Mouse (Mus musculus) c-Kit-positive CD71-negative TER-119-negative erythroid progenitor cells, embryonic 14.5 days (primary cell): ENCODE results near the gene Psmb7.

Source experiments
- DNase-seq: peaks from one replicate; pipeline ENCODE4 v3.0.0-alpha.2; 2013; ENCODE audit warnings: low read depth

Psmb7 gene

DNA sequence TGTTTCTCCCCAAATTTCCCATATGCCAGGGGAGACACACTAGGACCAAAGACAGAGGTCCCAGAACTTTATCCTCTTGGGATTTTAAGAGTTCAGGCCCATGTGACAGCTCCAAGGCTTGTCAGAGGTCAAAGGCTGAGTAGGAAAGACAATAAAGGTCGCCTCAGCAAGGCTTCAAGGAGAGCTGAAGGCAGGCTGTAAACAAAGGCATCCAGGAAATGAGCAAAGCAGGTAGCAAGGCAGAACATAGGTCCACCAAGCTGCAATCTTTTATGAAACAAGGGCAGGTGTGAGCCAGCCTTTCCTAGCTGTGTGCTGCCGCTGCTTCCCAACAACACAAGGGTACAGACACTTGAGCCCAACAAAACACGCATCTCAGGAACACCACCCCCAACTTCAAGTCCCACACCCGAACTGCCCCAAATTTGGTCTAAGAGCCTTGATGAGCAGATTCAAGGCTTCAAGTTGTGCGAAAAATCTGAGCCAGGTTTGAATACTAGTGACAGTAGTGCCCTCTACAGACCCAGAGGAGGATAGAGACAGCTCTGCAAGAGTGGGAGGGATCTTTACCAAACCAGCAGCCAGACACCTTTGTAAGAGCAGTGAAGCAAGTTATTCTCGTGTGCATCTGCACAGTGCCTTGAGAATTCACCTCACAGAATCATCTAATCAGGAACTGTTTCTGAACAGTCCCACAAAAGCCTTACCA lies 52.0 kb downstream of the Psmb7 start:
- DNase-seq, result peak; percentile 13

DNA sequence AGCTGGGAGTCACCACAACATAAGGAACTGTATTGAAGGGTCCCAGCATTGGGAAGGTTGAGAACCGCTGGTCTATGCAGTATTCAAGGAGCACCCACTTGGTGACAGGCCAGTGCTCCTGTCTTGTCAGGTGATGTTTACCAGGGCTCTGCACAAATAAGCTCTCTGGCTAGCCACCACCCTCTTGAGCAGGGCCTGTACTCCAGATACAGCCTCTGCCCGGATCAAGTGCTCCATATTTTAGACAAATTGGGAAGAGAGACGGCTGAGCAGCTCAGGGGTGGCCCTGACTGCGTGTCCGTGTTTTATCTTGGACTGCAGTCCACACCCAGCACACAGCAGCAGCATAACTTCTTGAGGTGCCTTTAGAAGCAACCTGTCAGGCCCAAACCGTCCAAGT lies 57.2 kb downstream of the Psmb7 start:
- no peak for DNase-seq

DNA sequence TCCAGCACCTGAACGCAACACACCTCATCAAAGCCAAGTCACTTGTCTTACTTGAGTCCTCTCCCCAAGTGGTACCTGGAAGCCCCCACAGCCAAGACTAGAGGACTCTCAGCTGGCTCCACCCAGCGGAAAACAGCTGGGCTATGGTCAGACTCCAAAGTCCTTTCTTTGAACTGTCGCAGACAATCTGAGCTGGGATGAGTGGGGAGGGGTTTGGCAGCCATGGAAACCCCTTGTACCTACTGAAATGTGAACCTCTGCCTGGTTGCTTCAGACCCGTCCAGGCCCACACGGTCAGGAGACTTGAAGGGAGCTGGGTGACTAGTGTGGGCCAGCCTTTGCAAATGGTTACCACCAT lies 58.5 kb downstream of the Psmb7 start:
- no peak for DNase-seq

DNA sequence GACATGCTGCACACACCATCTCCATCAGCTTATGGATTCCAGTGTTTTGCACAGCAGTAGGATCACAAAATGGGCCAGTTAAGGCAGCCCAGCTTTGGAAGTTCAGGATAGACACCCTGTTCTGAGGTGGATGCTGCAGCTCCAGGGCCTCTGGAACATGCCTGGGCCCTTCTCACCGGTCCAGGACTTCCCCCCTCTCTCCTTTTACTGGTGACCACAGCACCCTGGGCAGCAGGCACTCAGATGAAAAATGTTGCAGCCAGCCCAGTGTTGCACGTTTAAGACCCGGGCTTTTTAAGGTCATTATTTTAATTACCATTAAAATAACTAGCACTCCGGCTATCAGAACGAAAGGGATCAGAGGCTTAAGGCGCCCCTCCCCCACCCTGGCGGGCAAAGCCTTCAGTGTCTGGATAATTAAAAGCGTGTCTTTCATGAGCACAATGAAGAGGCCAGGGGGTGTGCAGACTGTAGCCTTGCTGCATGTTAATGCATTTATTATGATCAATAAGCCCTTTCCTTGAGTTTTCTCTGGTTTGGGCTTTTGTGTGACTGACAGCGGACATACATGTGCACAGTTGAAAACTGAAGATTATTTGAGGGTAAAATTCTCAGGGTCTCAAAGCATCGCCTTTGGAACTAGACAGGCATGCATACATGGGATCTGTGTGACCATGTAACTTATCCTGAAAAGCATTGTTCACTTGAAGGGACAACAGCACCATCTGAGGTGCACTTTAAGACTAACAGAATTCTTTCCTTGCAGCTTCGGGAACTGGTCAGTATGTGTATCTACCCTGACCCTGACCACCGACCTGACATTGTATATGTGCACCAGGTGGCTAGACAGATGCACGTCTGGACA lies 59.1 kb downstream of the Psmb7 start:
- DNase-seq, result no peak

DNA sequence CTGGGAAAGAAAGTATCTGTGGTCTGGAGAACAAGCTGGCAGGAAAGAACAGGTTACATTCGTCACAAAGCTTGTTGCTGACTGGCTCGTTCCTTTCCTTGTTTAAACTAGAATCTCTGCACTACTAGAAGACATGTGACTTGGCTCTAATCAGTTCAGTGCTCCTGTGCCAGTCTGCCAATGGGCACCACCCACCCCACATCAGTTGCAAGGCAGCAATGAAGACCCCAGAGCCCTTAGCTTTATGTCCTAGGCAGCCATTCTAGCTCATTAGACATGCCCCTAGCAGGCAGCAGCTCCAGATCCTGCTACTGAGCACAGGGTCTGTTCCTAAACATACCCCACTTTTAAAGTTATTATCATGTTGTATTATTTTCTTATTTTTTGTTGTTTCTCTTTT lies 59.9 kb downstream of the Psmb7 start:
- no peak for DNase-seq

DNA sequence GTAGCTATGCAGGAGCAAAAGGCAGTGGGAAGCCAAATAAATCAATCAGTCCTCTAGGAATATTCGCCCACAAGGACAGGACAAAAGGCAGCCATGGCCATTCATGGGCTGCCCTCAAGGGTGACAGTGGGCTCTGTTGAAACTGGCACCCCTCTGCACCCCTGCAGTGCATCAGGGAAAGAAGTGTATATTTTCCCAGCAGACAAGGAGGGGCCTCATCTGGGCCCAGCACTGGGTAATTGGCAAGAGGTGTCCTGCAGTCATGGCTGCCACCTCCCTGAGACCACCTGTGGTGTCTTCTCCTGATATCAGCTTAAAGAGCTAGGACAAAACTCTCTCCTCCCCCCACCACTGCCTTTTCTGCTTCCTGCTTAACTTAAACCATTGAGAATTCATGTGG lies 64.4 kb downstream of the Psmb7 start:
- DNase-seq, result no peak

DNA sequence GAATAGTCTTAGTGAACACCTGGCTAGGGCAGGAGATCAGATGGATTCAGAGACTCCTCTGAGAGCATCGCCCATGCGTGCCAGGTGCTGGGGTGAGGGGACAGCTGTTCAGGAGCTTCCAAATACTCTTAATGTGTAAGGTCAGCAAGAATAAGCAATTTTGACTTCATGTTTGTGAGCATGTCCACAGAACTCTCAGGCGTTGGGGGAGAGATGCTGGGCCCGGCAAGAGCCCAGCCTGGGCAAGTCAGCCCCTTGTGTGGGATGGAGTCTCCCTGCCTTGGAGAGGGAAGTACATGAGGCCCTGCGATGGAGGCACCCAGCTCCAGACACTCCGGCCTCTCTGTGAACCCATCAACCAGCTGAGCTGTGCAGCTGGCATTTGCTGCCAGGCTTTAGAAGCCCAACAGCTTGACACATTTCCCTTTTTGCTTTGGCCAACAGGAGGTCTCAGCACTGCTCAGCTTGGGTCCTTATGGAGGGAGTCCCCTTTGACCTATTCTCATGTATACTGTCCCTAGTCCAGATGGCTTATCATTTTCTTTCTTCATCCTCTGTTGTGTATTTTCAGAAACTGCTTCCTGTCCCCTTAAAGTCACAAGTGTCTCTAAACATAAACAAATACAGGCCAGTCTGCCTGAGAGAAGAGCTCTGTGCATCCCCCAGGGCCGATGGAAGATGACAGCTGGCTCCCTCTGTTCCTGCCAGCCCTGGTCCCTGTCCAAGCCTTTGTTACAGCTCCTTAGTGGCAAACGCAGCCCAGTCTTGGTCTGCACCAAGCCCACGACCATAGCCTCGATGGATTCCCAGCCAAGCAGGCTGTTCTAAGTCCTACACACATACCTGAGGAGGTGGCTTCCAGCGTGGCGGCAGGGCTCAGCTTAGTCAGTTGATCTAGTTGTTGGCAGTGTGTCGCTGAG lies 65.0 kb downstream of the Psmb7 start:
- no peak for DNase-seq

DNA sequence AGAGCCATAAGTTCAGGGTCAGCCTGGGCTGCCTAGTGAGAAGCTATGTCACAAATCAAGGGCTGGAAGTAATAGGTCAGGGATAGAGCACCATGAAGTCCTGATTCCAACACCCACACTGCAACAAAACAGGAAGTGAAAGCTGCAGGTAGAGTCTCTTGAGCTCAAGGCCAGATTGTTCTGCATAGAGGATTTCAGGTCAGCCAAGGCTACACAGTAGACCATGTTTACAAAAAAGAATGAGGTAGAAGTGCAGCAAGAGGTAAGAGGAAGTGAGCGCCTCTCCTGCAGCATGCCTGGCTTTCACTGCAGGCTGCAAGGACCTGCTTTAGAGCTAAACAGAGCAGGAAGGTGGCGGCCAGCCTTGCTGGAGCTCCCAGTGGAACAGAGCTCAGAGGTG lies 69.2 kb downstream of the Psmb7 start:
- DNase-seq, result no peak

DNA sequence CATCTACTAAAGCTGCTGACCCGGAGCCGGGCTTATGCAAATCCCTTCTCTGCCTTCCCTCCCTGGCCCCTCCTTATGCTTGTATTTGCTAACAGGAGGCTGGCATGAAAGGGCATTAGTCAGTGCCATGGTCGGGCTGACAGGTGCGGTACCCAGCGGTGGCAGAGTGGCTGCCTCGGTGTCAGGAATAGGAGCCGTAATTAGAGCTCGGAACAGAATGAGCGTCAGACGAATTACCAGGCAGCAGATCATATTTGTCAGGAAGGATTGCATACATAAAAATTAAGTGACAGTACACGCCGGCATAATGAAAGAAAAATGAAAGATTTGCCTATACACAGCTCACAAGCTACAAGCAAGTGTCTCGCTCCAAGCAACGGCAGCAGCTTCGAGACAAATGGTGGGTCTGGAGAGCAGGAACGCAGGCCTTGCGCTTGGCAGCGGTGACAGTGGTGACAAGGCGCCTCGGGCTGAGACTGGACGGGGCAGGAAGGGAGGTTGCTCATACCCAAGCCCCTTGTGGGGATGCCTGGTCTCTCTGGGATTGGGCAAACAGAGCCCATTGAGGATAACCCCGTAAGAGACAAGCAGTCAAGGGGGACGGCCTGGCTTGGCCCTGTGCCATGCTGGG lies 71.8 kb downstream of the Psmb7 start:
- no peak for DNase-seq

DNA sequence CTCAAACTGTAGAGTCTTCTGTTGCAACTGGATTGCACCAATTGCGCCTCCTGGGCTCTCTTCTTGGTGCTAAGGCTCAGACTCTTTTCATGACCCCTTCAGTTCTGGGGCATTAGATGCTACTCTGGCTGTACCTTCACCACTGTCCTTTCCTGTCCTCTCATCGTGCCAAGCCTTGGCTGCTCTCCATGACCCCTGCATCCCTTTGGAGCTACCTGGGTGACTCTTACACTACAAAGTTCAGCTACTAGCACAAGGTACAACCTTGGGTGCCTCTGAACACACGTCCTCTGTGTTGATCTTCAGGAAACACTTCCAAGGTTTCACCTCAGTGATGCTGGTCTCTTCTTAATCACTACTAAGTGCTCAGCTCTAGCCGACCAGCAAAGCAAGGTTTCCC lies 81.3 kb downstream of the Psmb7 start:
- DNase-seq, result no peak

DNA sequence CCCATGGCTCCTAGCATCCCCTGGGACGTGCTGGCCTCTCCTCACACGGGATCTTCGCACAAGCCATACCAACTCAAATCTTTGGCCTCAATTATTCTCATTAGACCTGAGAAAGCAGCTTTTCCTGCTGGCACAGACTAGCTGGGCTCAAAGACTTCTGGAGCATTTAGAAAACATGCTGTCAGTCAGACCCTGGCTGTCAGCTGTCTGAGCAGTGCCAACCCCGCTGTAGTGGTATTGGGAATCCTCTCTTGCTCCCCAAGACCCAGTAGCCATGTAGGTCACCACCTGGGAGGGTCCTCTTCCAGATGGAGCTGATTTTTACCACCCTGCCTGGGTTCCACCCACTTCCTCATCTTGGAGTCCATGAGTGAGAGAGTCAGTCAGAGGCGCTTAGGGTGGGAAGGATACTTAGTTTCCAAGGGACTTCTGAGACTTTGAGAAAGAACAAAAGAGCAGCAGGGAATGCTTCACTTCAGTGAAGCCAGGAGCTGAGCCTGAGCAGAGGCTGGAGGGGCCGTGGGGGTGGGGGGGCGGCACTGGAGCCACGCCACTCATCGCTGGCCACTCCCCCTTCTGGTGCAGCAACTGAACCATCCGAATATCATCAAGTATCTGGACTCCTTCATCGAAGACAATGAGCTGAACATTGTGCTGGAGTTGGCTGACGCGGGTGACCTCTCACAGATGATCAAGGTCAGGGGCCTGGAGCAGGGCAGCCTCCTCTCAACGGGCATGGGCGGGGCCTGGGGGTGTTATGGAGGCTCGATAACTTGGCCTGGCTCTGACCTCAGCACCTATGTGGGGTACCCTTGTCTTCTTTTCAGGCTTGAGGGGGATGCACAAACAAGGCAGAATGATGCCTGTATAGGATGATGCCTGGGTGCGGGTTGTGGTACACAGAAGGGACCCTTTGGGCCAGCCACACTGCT lies 83.3 kb downstream of the Psmb7 start:
- no peak for DNase-seq

DNA sequence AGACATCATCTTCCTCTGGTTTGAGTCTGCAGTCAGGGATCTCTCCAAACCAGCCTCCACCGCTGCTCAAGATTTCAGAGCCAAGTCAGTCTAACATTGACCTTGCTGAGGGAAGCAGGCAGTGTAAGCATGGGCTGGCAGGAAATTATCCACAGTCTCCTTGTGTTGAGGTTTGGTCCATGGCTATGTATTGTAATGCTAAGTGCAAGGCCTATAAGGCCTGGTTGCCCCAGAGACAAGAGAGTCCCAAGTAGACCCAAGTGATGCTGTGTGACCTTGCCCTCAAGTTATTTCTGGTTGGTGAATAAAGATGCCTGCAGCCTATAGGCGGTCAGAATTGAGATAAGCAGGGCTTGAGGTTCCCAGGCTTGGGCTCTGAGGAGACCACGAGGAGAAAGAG lies 87.2 kb downstream of the Psmb7 start:
- DNase-seq, result no peak

DNA sequence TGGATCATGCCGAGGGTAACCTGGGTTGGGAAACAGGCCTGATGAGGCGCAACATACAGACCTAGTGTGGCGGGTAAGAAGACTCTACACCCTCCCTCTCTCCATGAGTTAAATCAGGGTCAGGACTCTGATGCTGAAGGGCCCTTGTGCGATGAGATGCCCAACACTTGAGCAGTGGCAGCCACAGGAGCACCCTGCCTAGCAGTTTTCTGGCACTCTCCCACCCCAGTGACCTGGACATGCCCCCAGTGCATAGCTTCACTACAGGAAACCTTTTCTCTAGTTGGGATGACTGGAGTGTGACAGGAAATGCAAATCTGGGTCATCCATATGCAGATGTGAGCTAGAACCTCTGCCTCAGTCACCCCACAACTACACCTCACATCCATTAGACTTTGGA lies 88.2 kb downstream of the Psmb7 start:
- no peak for DNase-seq

DNA sequence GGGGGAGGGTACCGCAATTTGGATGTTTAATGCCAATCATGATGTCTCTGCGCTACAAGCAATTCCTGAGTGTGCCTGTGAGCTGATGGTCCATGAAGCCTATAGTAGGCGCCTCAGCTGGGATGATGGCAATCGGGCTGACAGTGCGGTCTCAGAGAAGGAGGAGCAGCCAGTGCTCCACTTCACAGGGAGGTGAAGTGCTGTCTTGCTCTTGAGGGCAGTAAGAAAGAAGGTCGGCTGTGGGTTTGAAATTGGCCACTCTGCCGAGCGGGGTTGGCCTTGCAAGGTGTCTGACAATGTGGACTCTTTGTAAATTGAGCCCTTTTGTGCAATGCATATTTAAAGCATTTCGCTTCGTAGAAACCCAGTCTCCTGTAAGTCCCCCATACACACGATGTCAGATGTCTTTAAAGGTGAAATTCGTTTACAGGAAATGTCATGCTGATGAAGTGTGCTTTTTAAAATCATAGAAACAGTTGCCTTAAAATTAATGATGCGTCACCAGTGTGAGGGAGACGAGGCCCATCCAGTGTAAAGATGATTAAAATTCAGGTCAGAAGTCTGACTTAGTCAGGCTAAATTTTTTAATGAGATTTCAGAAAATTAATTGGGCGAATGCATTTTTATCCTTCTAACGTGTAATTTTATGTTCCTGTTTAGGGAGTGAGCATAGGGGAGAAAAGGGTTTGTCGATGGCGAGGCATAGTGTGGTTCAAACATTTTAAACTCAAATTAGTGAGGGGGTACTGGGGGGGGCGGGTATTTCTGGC lies 89.5 kb downstream of the Psmb7 start:
- DNase-seq, result no peak

DNA sequence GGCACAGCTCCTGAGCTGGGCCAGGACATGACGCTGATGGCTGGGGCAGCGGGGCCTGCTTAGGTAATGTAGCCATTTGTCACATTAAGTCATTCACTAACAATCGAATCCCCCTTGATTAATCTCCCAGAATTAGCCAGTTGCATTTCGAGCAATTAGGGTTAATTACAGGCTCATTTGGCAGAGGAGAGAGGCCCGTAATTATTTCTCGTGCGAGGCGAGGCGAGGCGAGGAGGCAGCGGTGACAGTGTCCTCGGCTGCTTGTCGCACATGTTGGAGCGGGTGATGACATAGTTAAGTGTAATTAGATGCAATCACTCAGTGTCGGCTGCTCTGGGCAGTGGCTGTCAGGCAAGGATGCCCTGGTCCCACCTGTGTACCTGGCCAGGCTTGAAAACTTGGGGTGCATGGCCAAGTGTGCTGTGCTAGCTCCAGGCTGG lies 91.9 kb downstream of the Psmb7 start:
- no peak for DNase-seq

DNA sequence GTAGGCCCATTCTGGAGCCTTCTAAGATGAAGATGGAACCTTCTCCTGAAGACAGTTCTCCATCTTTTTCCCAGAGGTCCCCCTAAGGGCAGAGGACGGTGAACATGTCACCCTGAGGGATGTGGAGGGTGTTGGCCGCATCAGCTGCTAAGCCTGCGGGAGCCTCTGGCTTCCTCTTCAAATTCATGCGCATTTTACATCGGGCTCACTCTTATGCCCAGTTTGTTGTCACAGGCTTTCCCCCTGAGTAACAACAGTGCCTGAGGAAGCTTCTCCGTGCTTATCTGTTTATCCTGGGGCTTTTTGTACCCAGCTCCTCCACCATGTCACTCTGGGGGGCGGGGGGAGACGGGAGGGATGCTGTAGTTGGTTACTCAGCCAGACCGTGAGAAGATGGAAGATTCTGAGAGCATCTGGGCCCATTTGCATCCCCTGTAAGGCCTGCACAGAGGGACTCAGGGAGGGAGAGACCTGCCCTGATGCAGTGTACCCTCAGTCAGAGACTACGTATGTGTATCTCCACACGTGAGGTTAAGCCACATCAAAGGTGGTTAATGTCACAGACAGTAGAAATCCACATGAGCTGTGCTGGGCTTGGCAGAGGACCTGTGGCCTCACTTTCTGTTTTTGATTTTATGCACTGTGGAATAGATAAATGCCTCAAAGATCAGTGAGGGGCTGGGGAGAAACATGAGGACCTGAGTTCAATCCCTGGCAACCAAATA lies 95.9 kb downstream of the Psmb7 start:
- no peak for DNase-seq

DNA sequence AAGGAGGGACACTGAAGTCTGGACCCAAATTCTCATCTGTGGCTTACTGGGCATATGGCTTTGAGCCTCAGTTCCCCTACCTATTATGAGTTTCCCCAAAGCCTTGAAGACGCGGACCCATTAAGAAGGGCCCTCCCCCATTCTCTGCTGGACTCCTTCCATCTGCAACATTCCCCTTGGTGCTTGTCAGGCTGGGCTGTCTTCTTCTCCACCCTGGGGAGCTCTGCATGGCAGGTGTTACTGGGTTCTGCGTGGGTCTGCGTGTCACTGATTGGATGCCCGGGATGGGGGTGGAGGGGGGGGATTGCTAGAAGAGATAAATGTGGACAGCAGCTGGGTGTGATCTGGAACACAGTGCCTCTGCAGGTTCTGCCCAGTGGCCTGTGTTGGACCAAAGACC lies 97.1 kb downstream of the Psmb7 start:
- no peak for DNase-seq

DNA sequence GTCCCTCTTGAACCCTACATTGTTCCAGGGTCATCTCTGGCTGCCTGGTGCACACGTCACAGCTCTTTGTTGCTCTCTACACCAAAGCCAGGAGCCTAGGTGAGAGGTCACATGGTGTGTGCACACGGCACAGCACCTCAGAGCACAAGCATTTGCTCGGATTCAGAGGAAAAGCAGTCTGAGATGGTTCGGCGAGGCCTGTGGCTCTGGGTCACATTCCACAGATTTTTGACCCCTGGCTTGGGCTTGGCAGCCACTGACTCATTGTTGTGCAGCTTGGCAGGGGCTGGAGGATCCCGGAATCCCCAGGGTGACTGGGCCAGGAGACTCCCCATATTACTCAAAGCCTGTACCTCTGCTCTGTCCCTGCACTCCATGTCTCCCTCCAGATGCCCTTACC lies 97.7 kb downstream of the Psmb7 start:
- DNase-seq, result no peak

DNA sequence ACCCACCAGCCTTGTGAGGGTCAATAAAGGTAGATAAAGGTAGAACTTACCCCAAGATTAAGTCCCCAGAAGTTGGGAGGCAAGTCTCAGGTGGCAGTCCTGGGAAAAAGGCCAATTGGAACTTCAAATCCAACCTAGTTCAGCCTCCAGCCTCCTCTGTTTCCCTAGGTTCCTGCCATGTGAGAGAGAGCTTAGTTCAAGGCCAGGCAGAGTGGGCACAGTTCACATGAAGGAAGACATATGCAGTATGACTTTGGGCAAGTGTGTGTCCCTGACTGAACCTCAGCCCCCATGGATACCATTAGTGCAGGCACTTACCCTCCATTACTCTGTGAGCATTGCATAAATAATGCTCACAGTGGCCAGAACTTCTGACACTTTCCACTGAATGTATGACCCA lies 98.2 kb downstream of the Psmb7 start:
- DNase-seq, result no peak

DNA sequence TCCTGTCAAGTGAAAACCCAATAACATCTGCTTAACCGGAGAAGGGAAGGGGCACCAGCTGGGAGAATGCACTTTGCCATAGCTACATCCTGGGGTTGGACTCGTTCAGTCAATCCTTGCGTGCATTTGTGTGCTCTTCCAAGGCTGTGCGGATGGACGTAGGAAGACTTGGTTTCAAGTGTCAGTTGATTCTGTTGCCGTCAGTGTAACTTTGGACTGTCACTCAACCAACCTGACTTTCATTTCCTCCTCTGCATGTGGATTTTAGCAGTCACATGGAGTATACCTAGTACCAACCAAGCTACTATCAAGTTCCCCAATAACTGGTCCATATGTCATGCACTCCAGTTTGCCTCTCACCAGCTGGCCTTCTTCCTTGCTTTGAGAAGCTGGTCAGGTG lies 98.9 kb downstream of the Psmb7 start:
- DNase-seq, result no peak
